Mouse (Mus musculus) spleen, adult 18-20 months (tissue): ENCODE results near the gene Rasgrf2.

Source experiments
- DNase-seq, 2 experiments: peaks; one replicate each; pipeline ENCODE4 v3.0.0; 2022; ENCODE audit warnings: mixed read lengths in 2 of 2

The Rasgrf2 gene

GRCm38 (mm10) chr13:92041584-92042563 lies 89.6 kb downstream of the Rasgrf2 start:
- no peak for DNase-seq

- peak; percentile 51 to 52 for DNase-seq
These were observed 100.9 kb downstream of the Rasgrf2 start for GRCm38 (mm10) chr13:92030364-92031057.

- DNase-seq = no peak
These were observed 101.8 kb downstream of the Rasgrf2 start for GRCm38 (mm10) chr13:92029666-92030065.

GRCm38 (mm10) chr13:92027951-92028350 lies 103.5 kb downstream of the Rasgrf2 start:
- DNase-seq = no peak

GRCm38 (mm10) chr13:92026651-92027050 lies 104.8 kb downstream of the Rasgrf2 start:
- DNase-seq = no peak

GRCm38 (mm10) chr13:92025124-92025523 lies 106.3 kb downstream of the Rasgrf2 start:
- DNase-seq = no peak

- no peak for DNase-seq
These were observed 109.3 kb downstream of the Rasgrf2 start for GRCm38 (mm10) chr13:92022202-92022601.

GRCm38 (mm10) chr13:91996929-91997328 lies 134.5 kb downstream of the Rasgrf2 start:
- no peak for DNase-seq

- no peak for DNase-seq
These were observed 140.0 kb downstream of the Rasgrf2 start for GRCm38 (mm10) chr13:91991412-91991811.

- DNase-seq = no peak
These were observed 140.7 kb downstream of the Rasgrf2 start for GRCm38 (mm10) chr13:91990709-91991284.

- no peak for DNase-seq
These were observed 143.1 kb downstream of the Rasgrf2 start for GRCm38 (mm10) chr13:91988378-91988777.

GRCm38 (mm10) chr13:91986958-91987357 lies 144.5 kb downstream of the Rasgrf2 start:
- DNase-seq = no peak

GRCm38 (mm10) chr13:91985915-91986589 lies 145.4 kb downstream of the Rasgrf2 start:
- no peak for DNase-seq

GRCm38 (mm10) chr13:91985019-91985418 lies 146.4 kb downstream of the Rasgrf2 start:
- no peak for DNase-seq

GRCm38 (mm10) chr13:91982080-91982479 lies 149.4 kb downstream of the Rasgrf2 start:
- no peak for DNase-seq

- no peak for DNase-seq
These were observed 150.0 kb downstream of the Rasgrf2 start for GRCm38 (mm10) chr13:91981414-91981813.

GRCm38 (mm10) chr13:91976971-91977370 lies 154.5 kb downstream of the Rasgrf2 start:
- DNase-seq = no peak

GRCm38 (mm10) chr13:91976541-91976940 lies 154.9 kb downstream of the Rasgrf2 start:
- DNase-seq = no peak

- DNase-seq = no peak
These were observed 157.3 kb downstream of the Rasgrf2 start for GRCm38 (mm10) chr13:91974154-91974553.

- no peak for DNase-seq
These were observed 160.2 kb downstream of the Rasgrf2 start for GRCm38 (mm10) chr13:91971246-91971645.

- no peak for DNase-seq
These were observed 175.0 kb downstream of the Rasgrf2 start for GRCm38 (mm10) chr13:91956474-91956873.

- DNase-seq = no peak
These were observed 175.8 kb downstream of the Rasgrf2 start for GRCm38 (mm10) chr13:91955646-91956045.

GRCm38 (mm10) chr13:91955175-91955574 lies 176.3 kb downstream of the Rasgrf2 start:
- DNase-seq = no peak
